Mouse (Mus musculus) brain, embryonic 14.5 days (tissue): ENCODE data around the gene Memo1.

Experiments used
- CTCF ChIP-seq: fragments of 200-500 bp; IDR thresholded peaks from 2 replicates; pipeline ENCODE4 v1.5.1; 2012; ENCODE audit warnings: inconsistent platforms, mild to moderate bottlenecking, moderate library complexity, borderline replicate concordance; ENCODE audit not compliant: insufficient read depth, insufficient read length; ENCODE audit errors: extremely low read depth
- POLR2A ChIP-seq: fragments of 200-500 bp; IDR thresholded peaks from 2 replicates; pipeline ENCODE4 v1.6.1; 2012; ENCODE audit warnings: mild to moderate bottlenecking, inconsistent platforms, borderline replicate concordance; ENCODE audit not compliant: poor library complexity, insufficient read depth, insufficient read length, severe bottlenecking; ENCODE audit errors: extremely low read depth

DNA sequence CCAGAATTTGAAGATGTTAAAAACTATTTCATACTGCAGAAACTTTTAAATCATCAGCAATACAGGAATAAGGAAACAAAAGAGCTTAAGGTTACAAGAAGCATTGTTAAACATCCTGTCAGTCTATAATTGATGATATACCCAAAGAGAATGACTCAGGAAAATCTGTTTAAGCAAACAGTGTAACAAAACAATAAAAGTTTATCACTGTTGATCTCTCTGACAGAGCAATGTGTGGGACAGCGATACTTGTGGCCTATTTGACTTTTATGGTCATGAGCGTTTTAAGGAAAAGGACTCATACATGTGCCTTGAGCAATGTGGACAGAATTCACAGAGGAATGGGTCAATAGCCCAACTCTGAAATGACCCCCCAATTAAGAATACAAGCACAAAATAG lies 78.0 kb downstream of the Memo1 start:
- no peak for TF ChIP-seq CTCF
- TF ChIP-seq POLR2A = no peak
